ENCODE assay signal across 8 mouse cellular contexts in genomic region chr19:6426703-6427500, GRCm38 (mm10). TPM values are rescaled to one million over a fixed set of nuclear protein-coding genes. Genes with fewer than 3 reads are reported as not detected.
A peak's percentile ranks its signal among the peaks of the same experiment; 100 is the strongest.
DNase-seq lines count a peak whose midpoint lies in the region; ATAC-seq and TF ChIP-seq lines count a peak whose summit lies in the region.

No protein-coding gene starts in this region.

- 21% methylated on average over 13 of the region's 13 CpGs for WGBS in heart, embryonic 13.5 days
- 22% methylated on average over 13 of the region's 13 CpGs for WGBS in embryonic facial prominence, embryonic 13.5 days
- 11% methylated on average over 13 of the region's 13 CpGs for WGBS in kidney, adult 2 months
- whole genome bisulfite sequencing in midbrain, embryonic 12.5 days = 21% methylated on average over 13 of the region's 13 CpGs
- 22% methylated on average over 13 of the region's 13 CpGs for WGBS in heart, embryonic 11.5 days (ENCODE audit: insufficient replicate concordance)

- no peak for TF ChIP-seq CTCF in kidney, adult 2 months (conservative IDR thresholded peaks at IDR 0.05; ENCODE audit: insufficient read depth, insufficient read length, low read depth, low read length)

- H3K4me3 ChIP-seq in heart, embryonic 13.5 days = peak overlapping the region; percentile 42
- H3K4me3 ChIP-seq in embryonic facial prominence, embryonic 13.5 days = peak overlapping the region; percentile 40; the same call in 1 of the 2 replicates
- H3K4me3 ChIP-seq in kidney, adult 2 months (ENCODE audit: insufficient read depth, low read depth, low read length) = no peak overlapping the region
- H3K4me3 ChIP-seq in midbrain, embryonic 12.5 days = no peak overlapping the region
- no peak overlapping the region for H3K4me3 ChIP-seq in heart, embryonic 11.5 days (ENCODE audit: low read depth, low read length)

- H3K9me3 ChIP-seq in heart, embryonic 13.5 days = no peaks in the 10 kb centered on the region
- no peaks in the 10 kb centered on the region for H3K9me3 ChIP-seq in embryonic facial prominence, embryonic 13.5 days
- no peaks in the 10 kb centered on the region for H3K9me3 ChIP-seq in midbrain, embryonic 12.5 days
- H3K9me3 ChIP-seq in heart, embryonic 11.5 days (replicated peaks; ENCODE audit: control insufficient read depth, low read length) = no peaks in the 10 kb centered on the region

- no peak overlapping the region for H3K9ac ChIP-seq in heart, embryonic 13.5 days
- H3K9ac ChIP-seq in embryonic facial prominence, embryonic 13.5 days = no peak overlapping the region
- no peak overlapping the region for H3K9ac ChIP-seq in midbrain, embryonic 12.5 days (replicated peaks)
- H3K9ac ChIP-seq in heart, embryonic 11.5 days (ENCODE audit: low read depth, low read length) = no peak overlapping the region

- H3K27me3 ChIP-seq in heart, embryonic 13.5 days (replicated peaks) = peaks cover 97% of the 10 kb centered on the region
- peaks cover 97% of the 10 kb centered on the region for H3K27me3 ChIP-seq in embryonic facial prominence, embryonic 13.5 days
- H3K27me3 ChIP-seq in kidney, adult 2 months (replicated peaks; ENCODE audit: control insufficient read depth, insufficient read depth, low read length) = no peaks in the 10 kb centered on the region; the same call in 1 of the 2 replicates
- H3K27me3 ChIP-seq in midbrain, embryonic 12.5 days = peaks cover 89% of the 10 kb centered on the region
- peaks cover 81% of the 10 kb centered on the region for H3K27me3 ChIP-seq in heart, embryonic 11.5 days (ENCODE audit: control insufficient read depth, insufficient read depth, low read length)

- ATAC-seq in heart, embryonic 13.5 days (ENCODE audit: extremely low read depth, insufficient number of reproducible peaks, low FRiP score, low TSS enrichment) = no peak
- no peak for ATAC-seq in embryonic facial prominence, embryonic 13.5 days (ENCODE audit: insufficient number of reproducible peaks, insufficient read depth, low FRiP score, low TSS enrichment, low read depth)
- no peak for ATAC-seq in midbrain, embryonic 12.5 days (ENCODE audit: low FRiP score, low read depth)
- ATAC-seq in erythroid progenitor cell, adult 5-6 weeks (replicated peaks; ENCODE audit: low FRiP score, poor library complexity, severe bottlenecking) = no peak
- ATAC-seq in heart, embryonic 11.5 days (replicated peaks; ENCODE audit: insufficient number of reproducible peaks, low FRiP score, low TSS enrichment) = no peak

- DNase-seq in heart, adult 9 months (ENCODE audit: low spot score in 2 of 2) = no peak
- peak; percentile 82 for DNase-seq in ES-CJ7 (ENCODE audit: low read depth, low spot score)
- DNase-seq in kidney, adult 2 months = peak; percentile 61

- H3K4me1 ChIP-seq in heart, embryonic 13.5 days = peaks cover 17% of the 10 kb centered on the region
- H3K4me1 ChIP-seq in embryonic facial prominence, embryonic 13.5 days = peaks cover 16% of the 10 kb centered on the region
- H3K4me1 ChIP-seq in kidney, adult 2 months (ENCODE audit: control insufficient read depth, insufficient read depth, low read length) = no peaks in the 10 kb centered on the region
- H3K4me1 ChIP-seq in midbrain, embryonic 12.5 days = peaks cover 65% of the 10 kb centered on the region
- H3K4me1 ChIP-seq in heart, embryonic 11.5 days (ENCODE audit: control insufficient read depth, insufficient read depth, low read length) = peaks cover 14% of the 10 kb centered on the region

- no peaks in the 10 kb centered on the region for H3K36me3 ChIP-seq in heart, embryonic 13.5 days
- no peaks in the 10 kb centered on the region for H3K36me3 ChIP-seq in embryonic facial prominence, embryonic 13.5 days
- H3K36me3 ChIP-seq in kidney, adult 2 months (ENCODE audit: control insufficient read depth, insufficient read depth, low read length) = no peaks in the 10 kb centered on the region
- H3K36me3 ChIP-seq in midbrain, embryonic 12.5 days = no peaks in the 10 kb centered on the region
- H3K36me3 ChIP-seq in heart, embryonic 11.5 days (ENCODE audit: control insufficient read depth, insufficient read depth, low read length) = no peaks in the 10 kb centered on the region

- TF ChIP-seq POLR2A in kidney, adult 2 months (IDR thresholded peaks at IDR 0.05; ENCODE audit: low read depth, low read length) = no peak

- H3K27ac ChIP-seq in heart, embryonic 13.5 days (replicated peaks) = no peak overlapping the region
- H3K27ac ChIP-seq in embryonic facial prominence, embryonic 13.5 days = no peak overlapping the region
- H3K27ac ChIP-seq in kidney, adult 2 months (ENCODE audit: insufficient read depth, low read depth, low read length) = no peak overlapping the region
- 0 out of 2 replicates have a peak overlapping the region, but pooled peaks have one; percentile 8 for H3K27ac ChIP-seq in midbrain, embryonic 12.5 days (replicated peaks)
- H3K27ac ChIP-seq in heart, embryonic 11.5 days (ENCODE audit: low read depth, low read length) = no peak overlapping the region

- no peak overlapping the region for H3K4me2 ChIP-seq in heart, embryonic 13.5 days
- H3K4me2 ChIP-seq in embryonic facial prominence, embryonic 13.5 days = no peak overlapping the region
- peak overlapping the region; percentile 55; the same call in 1 of the 2 replicates for H3K4me2 ChIP-seq in midbrain, embryonic 12.5 days (replicated peaks)
- H3K4me2 ChIP-seq in heart, embryonic 11.5 days = no peak overlapping the region

RNA-seq across cellular contexts. Expression of gene Nrxn2, which starts 8.4 kb away (rescaled TPM):
- 0.52 and 0.70 TPM in 2 replicates for polyA plus RNA-seq in heart, embryonic 13.5 days (2015; fragmentation: Nextera tagmentation; extraction: Ambion mirVana)
- 2.0 and 2.1 TPM in 2 replicates for polyA plus RNA-seq in embryonic facial prominence, embryonic 13.5 days (2015; fragmentation: Nextera tagmentation; extraction: Ambion mirVana)
- polyA plus RNA-seq in kidney, adult 2 months (2012; rRNA removed) = 5.9 and 6.4 TPM in 2 replicates
- 16.0 and 22.5 TPM in 2 replicates for polyA plus RNA-seq in midbrain, embryonic 12.5 days (2016; fragmentation: Nextera tagmentation; extraction: Ambion mirVana)
- total RNA-seq in erythroid progenitor cell, adult 5-6 weeks (2015; ENCODE audit: low replicate concordance) = not detected in 2 replicates
- not detected in 2 replicates for total RNA-seq in erythroid progenitor cell, adult 5-6 weeks (2017; ENCODE audit: low replicate concordance)
- 1.5 and 1.6 TPM in 2 replicates for polyA plus RNA-seq in heart, embryonic 11.5 days (2014; fragmentation: Nextera tagmentation; extraction: Ambion mirVana)

RNA-seq across cellular contexts. Expression of gene Rasgrp2, which starts 27.8 kb away (rescaled TPM):
- 38.4 and 53.6 TPM in 2 replicates for polyA plus RNA-seq in heart, embryonic 13.5 days (2015; fragmentation: Nextera tagmentation; extraction: Ambion mirVana)
- 32.0 and 36.1 TPM in 2 replicates for polyA plus RNA-seq in embryonic facial prominence, embryonic 13.5 days (2015; fragmentation: Nextera tagmentation; extraction: Ambion mirVana)
- polyA plus RNA-seq in kidney, adult 2 months (2012; rRNA removed) = 76.8 and 90.0 TPM in 2 replicates
- polyA plus RNA-seq in midbrain, embryonic 12.5 days (2016; fragmentation: Nextera tagmentation; extraction: Ambion mirVana) = 21.5 and 21.6 TPM in 2 replicates
- total RNA-seq in erythroid progenitor cell, adult 5-6 weeks (2015; ENCODE audit: low replicate concordance) = 42.3 and 47.2 TPM in 2 replicates
- total RNA-seq in erythroid progenitor cell, adult 5-6 weeks (2017; ENCODE audit: low replicate concordance) = 29.9 and 37.7 TPM in 2 replicates
- 41.5 and 42.7 TPM in 2 replicates for polyA plus RNA-seq in heart, embryonic 11.5 days (2014; fragmentation: Nextera tagmentation; extraction: Ambion mirVana)

RNA-seq across cellular contexts. Expression of gene Pygm, which starts 42.7 kb away (rescaled TPM):
- polyA plus RNA-seq in heart, embryonic 13.5 days (2015; fragmentation: Nextera tagmentation; extraction: Ambion mirVana) = 203 and 219 TPM in 2 replicates
- 3.7 and 5.4 TPM in 2 replicates for polyA plus RNA-seq in embryonic facial prominence, embryonic 13.5 days (2015; fragmentation: Nextera tagmentation; extraction: Ambion mirVana)
- polyA plus RNA-seq in kidney, adult 2 months (2012; rRNA removed) = 15.0 and 47.1 TPM in 2 replicates
- 2.3 and 2.7 TPM in 2 replicates for polyA plus RNA-seq in midbrain, embryonic 12.5 days (2016; fragmentation: Nextera tagmentation; extraction: Ambion mirVana)
- 2.2 and 4.6 TPM in 2 replicates for total RNA-seq in erythroid progenitor cell, adult 5-6 weeks (2015; ENCODE audit: low replicate concordance)
- 0.64 and 2.6 TPM in 2 replicates for total RNA-seq in erythroid progenitor cell, adult 5-6 weeks (2017; ENCODE audit: low replicate concordance)
- 149 and 178 TPM in 2 replicates for polyA plus RNA-seq in heart, embryonic 11.5 days (2014; fragmentation: Nextera tagmentation; extraction: Ambion mirVana)

Comparison
In these comparisons a context has a peak if more than half of its experiments do, and no peak if none do; other contexts are left out.
1. H3K4me3 ChIP-seq: peak in heart, embryonic 13.5 days (single experiment) and embryonic facial prominence, embryonic 13.5 days (single experiment); none in kidney, adult 2 months (single experiment), midbrain, embryonic 12.5 days (single experiment) and heart, embryonic 11.5 days (single experiment).
2. DNase-seq: peak in ES-CJ7 (single experiment) and kidney, adult 2 months (single experiment); none in heart, adult 9 months (0 of 2).